8 mouse cellular contexts compared by ENCODE assay signal in the genomic region with DNA sequence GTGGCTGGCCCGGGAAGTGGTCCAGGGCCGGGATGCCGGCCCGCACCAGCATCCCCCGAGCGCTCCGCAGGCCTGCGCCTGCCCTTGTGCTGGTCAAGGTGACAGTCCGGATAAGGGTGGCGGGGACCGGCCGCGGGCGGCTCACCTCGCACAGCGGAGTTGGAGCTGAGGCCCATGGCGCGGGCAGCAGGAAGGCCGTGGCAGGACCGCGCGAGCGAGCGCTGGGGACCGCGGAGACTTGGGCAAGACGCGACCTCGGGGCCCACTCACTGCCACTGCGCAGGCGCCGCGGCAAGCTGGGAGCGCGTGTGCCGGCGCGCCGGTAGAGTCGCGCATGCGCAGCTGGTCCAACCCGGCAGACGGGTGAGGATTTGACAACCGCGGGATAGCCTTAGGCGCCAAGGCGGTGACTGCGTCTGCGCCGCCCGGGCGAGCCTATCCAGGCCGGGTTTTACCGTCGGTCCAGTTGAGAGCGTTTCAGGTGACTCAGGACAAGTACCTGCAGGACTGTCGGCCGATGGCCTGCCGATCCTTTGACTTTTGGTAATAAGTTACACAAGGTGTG. TPM values are rescaled to one million over a fixed set of nuclear protein-coding genes. Genes with fewer than 3 reads are reported as not detected.
DNase-seq lines count a peak whose midpoint lies in the region; ATAC-seq and TF ChIP-seq lines count a peak whose summit lies in the region.

A gene (minus strand): TSS at position 376 of the 565 bp plus-strand sequence.

- TF ChIP-seq POLR2A in limb, embryonic 14.5 days (IDR thresholded peaks at IDR 0.05; ENCODE audit: borderline replicate concordance, extremely low read depth, insufficient read depth, insufficient read length), result 0 out of 2 replicates have a peak, but pooled peaks have one; percentile 65

- peak within 1 kb of the TSS; percentile 91 for H3K4me3 ChIP-seq in embryonic facial prominence, embryonic 14.5 days (ENCODE audit: low read depth, low read length)
- H3K4me3 ChIP-seq in limb, embryonic 14.5 days (replicated peaks; ENCODE audit: low read length), result peak within 1 kb of the TSS; percentile 54
- peak within 1 kb of the TSS; percentile 82 for H3K4me3 ChIP-seq in midbrain, postnatal 0 days (ENCODE audit: low read depth, low read length)

- peak within 1 kb of the TSS; percentile 88 for H3K4me2 ChIP-seq in embryonic facial prominence, embryonic 14.5 days (ENCODE audit: low read depth, low read length)
- peak within 1 kb of the TSS; percentile 77 for H3K4me2 ChIP-seq in limb, embryonic 14.5 days (replicated peaks; ENCODE audit: low read depth, low read length, severe bottlenecking)
- peak within 1 kb of the TSS; percentile 63 for H3K4me2 ChIP-seq in midbrain, postnatal 0 days (ENCODE audit: low read depth, low read length, poor library complexity, severe bottlenecking)

- peak within 1 kb of the TSS; percentile 88 for H3K9ac ChIP-seq in embryonic facial prominence, embryonic 14.5 days (ENCODE audit: low read depth, low read length)
- H3K9ac ChIP-seq in limb, embryonic 14.5 days (ENCODE audit: low read depth, low read length, severe bottlenecking), result peak within 1 kb of the TSS; percentile 68
- H3K9ac ChIP-seq in midbrain, postnatal 0 days (replicated peaks; ENCODE audit: low read length, poor library complexity, severe bottlenecking), result peak within 1 kb of the TSS; percentile 75

- TF ChIP-seq CTCF in midbrain, postnatal 0 days (IDR thresholded peaks at IDR 0.05), result no peak

- no peak within 1 kb of the TSS for H3K27ac ChIP-seq in embryonic facial prominence, embryonic 14.5 days (replicated peaks; ENCODE audit: low read depth, low read length)
- H3K27ac ChIP-seq in limb, embryonic 14.5 days (replicated peaks; ENCODE audit: low read depth, low read length), result no peak within 1 kb of the TSS
- peak within 1 kb of the TSS; percentile 48; the same call in 1 of the 2 replicates for H3K27ac ChIP-seq in midbrain, postnatal 0 days (ENCODE audit: low read depth, low read length)

- no peaks in the 10 kb centered on the region for H3K36me3 ChIP-seq in embryonic facial prominence, embryonic 14.5 days (ENCODE audit: control insufficient read depth, insufficient read depth, low read length)
- no peaks in the 10 kb centered on the region for H3K36me3 ChIP-seq in limb, embryonic 14.5 days (ENCODE audit: control insufficient read depth, insufficient read depth, low read length)
- H3K36me3 ChIP-seq in midbrain, postnatal 0 days (ENCODE audit: insufficient read depth, low read length), result no peaks in the 10 kb centered on the region

- peaks cover 27% of the 10 kb centered on the region for H3K4me1 ChIP-seq in embryonic facial prominence, embryonic 14.5 days (ENCODE audit: control insufficient read depth, insufficient read depth, low read length)
- H3K4me1 ChIP-seq in limb, embryonic 14.5 days (ENCODE audit: control insufficient read depth, insufficient read depth, low read length), result peaks cover 20% of the 10 kb centered on the region
- peaks cover 15% of the 10 kb centered on the region for H3K4me1 ChIP-seq in midbrain, postnatal 0 days (ENCODE audit: insufficient read depth, low read length)

- DNase-seq in 3T3-L1 (ENCODE audit: low read depth, low spot score), result peak; percentile 91
- peak; percentile 76 to 84 for DNase-seq in adrenal gland, postnatal 4 days (ENCODE audit: low spot score in 2 of 2)
- peak; percentile 96 for DNase-seq in embryonic facial prominence, embryonic 14.5 days (ENCODE audit: low spot score)
- DNase-seq in heart, adult 8-10 months (ENCODE audit: low spot score), result peak; percentile 90
- peak; percentile 98 for DNase-seq in kidney, adult 9 months
- DNase-seq in limb, embryonic 14.5 days (ENCODE audit: low spot score), result peak; percentile 93
- peak; percentile 97 for DNase-seq in midbrain, postnatal 0 days (ENCODE audit: low spot score)
- DNase-seq in spleen, postnatal 14 days (ENCODE audit: low spot score in 2 of 2), result peak; percentile 85 to 86

- peak; percentile 69 for ATAC-seq in embryonic facial prominence, embryonic 14.5 days (ENCODE audit: low read depth)
- ATAC-seq in limb, embryonic 14.5 days (ENCODE audit: low FRiP score, low read depth), result peak; percentile 82
- ATAC-seq in midbrain, postnatal 0 days (ENCODE audit: low FRiP score), result peak; percentile 74

- no peaks in the 10 kb centered on the region for H3K9me3 ChIP-seq in embryonic facial prominence, embryonic 14.5 days (ENCODE audit: control insufficient read depth, low read length)
- H3K9me3 ChIP-seq in limb, embryonic 14.5 days (ENCODE audit: control insufficient read depth, low read length), result no peaks in the 10 kb centered on the region
- no peaks in the 10 kb centered on the region for H3K9me3 ChIP-seq in midbrain, postnatal 0 days (ENCODE audit: low read length)

- under 1% methylated on average over 57 of the region's 60 CpGs for WGBS in embryonic facial prominence, embryonic 14.5 days
- WGBS in limb, embryonic 14.5 days, result under 1% methylated on average over 44 of the region's 60 CpGs
- WGBS in midbrain, postnatal 0 days, result under 1% methylated on average over 50 of the region's 60 CpGs

- no peaks in the 10 kb centered on the region for H3K27me3 ChIP-seq in embryonic facial prominence, embryonic 14.5 days (replicated peaks; ENCODE audit: control insufficient read depth, insufficient read depth, low read length)
- no peaks in the 10 kb centered on the region for H3K27me3 ChIP-seq in limb, embryonic 14.5 days (ENCODE audit: control insufficient read depth, insufficient read depth, low read length)
- H3K27me3 ChIP-seq in midbrain, postnatal 0 days (ENCODE audit: insufficient read depth, low read length), result no peaks in the 10 kb centered on the region

RNA-seq across cellular contexts. Expression of the gene that starts here (rescaled TPM):
- total RNA-seq in adrenal gland, postnatal 4 days (2021), result 10 to 100 TPM; 47.8 to 55.9 TPM
- polyA plus RNA-seq in embryonic facial prominence, embryonic 14.5 days (2014; fragmentation: Nextera tagmentation; extraction: Ambion mirVana), result 89.2 and 99.6 TPM in 2 replicates
- total RNA-seq in heart, adult 8-10 months (2022), result 100 to 1,000 TPM; 324 to 355 (median 343) TPM
- 25.0 and 35.7 TPM in 2 replicates for polyA plus RNA-seq in limb, embryonic 14.5 days (2012; rRNA removed)
- polyA plus RNA-seq in limb, embryonic 14.5 days (2014; fragmentation: Nextera tagmentation; extraction: Ambion mirVana), result 79.1 and 80.0 TPM in 2 replicates
- 92.1 and 121 TPM in 2 replicates for total RNA-seq in midbrain, postnatal 0 days (2014; rRNA removed)
- 378 and 395 TPM in 2 replicates for polyA plus RNA-seq in midbrain, postnatal 0 days (2015; fragmentation: Nextera tagmentation; extraction: Ambion mirVana)
